Mouse (Mus musculus) B cell, adult 67 days (primary cell): ENCODE data around the gene Fanci. TPM values are rescaled to one million over a fixed set of nuclear protein-coding genes. Genes with fewer than 3 reads are reported as not detected.

Source experiments
- total RNA-seq, 2 experiments: library from RNA; stranded (reverse); gene quantifications; 4 replicates each; pipeline ENCODE4 v1.2.4; 2023

The Fanci gene
- 1 to 10 TPM; 3.0 to 4.1 TPM for total RNA-seq

GRCm38 (mm10) chr7:79391883-79392649, at the start of gene Fanci:
TSS of gene Fanci (plus strand) at chr7:79391929.

GRCm38 (mm10) chr7:79386422-79387133, 5.2 kb upstream of the Fanci start, which contains the start of gene Rlbp1:
TSS of gene Rlbp1 (minus strand) at chr7:79387048.

GRCm38 (mm10) chr7:79466053-79466901, 74.5 kb downstream of the Fanci start, which contains the start of gene Polg:
TSS of gene Polg (minus strand) at chr7:79466362.

Other genes with a start within 250 kb of the Fanci start
- gene Mfge8, start 242.9 kb upstream of the Fanci start, total RNA-seq, result 10 to 100 TPM; 25.1 to 29.5 TPM
- 10 to 100 TPM; 77.4 to 79.3 TPM for gene Abhd2, start 118.7 kb upstream of the Fanci start, total RNA-seq
- gene Rlbp1, start 4.9 kb upstream of the Fanci start, total RNA-seq, result not detected
- 100 to 1,000 TPM; 178 to 191 TPM for gene Polg, start 74.4 kb downstream of the Fanci start, total RNA-seq
- not detected for gene Rhcg, start 225.7 kb downstream of the Fanci start, total RNA-seq